Mouse (Mus musculus): ENCODE results near the gene Smco2.

Smco2 gene

GRCm38 (mm10) chr6:146850050-146850449, at the start of gene Smco2:
Gene Smco2 (plus strand): TSS chr6:146850104.
- DNase-seq (ENCODE audit: low read depth, low spot score), result no peak

GRCm38 (mm10) chr6:146809991-146810390, 39.9 kb upstream of the Smco2 start:
- no peak for DNase-seq (ENCODE audit: low read depth, low spot score)

GRCm38 (mm10) chr6:146813007-146813406, 36.9 kb upstream of the Smco2 start:
- DNase-seq (ENCODE audit: low read depth, low spot score), result no peak

GRCm38 (mm10) chr6:146820177-146820965, 29.5 kb upstream of the Smco2 start:
- DNase-seq (ENCODE audit: low read depth, low spot score), result no peak

GRCm38 (mm10) chr6:146821958-146822357, 27.9 kb upstream of the Smco2 start:
- DNase-seq (ENCODE audit: low read depth, low spot score), result no peak

GRCm38 (mm10) chr6:146824727-146825486, 25.0 kb upstream of the Smco2 start:
- no peak for DNase-seq (ENCODE audit: low read depth, low spot score)

GRCm38 (mm10) chr6:146825487-146825773, 24.5 kb upstream of the Smco2 start:
- no peak for DNase-seq (ENCODE audit: low read depth, low spot score)

GRCm38 (mm10) chr6:146831320-146831719, 18.6 kb upstream of the Smco2 start:
- DNase-seq (ENCODE audit: low read depth, low spot score), result no peak

- DNase-seq (ENCODE audit: low read depth, low spot score), result no peak
Measured at GRCm38 (mm10) chr6:146833485-146834314, 16.2 kb upstream of the Smco2 start.

- DNase-seq (ENCODE audit: low read depth, low spot score), result no peak
Measured at GRCm38 (mm10) chr6:146834342-146834741, 15.6 kb upstream of the Smco2 start.

GRCm38 (mm10) chr6:146835784-146836183, 14.1 kb upstream of the Smco2 start:
- DNase-seq (ENCODE audit: low read depth, low spot score), result no peak

- DNase-seq (ENCODE audit: low read depth, low spot score), result no peak
Measured at GRCm38 (mm10) chr6:146837316-146837715, 12.6 kb upstream of the Smco2 start.

GRCm38 (mm10) chr6:146838366-146838765, 11.5 kb upstream of the Smco2 start:
- DNase-seq (ENCODE audit: low read depth, low spot score), result no peak

GRCm38 (mm10) chr6:146838863-146839262, 11.0 kb upstream of the Smco2 start:
- no peak for DNase-seq (ENCODE audit: low read depth, low spot score)

GRCm38 (mm10) chr6:146844867-146845266, 5.0 kb upstream of the Smco2 start:
- no peak for DNase-seq (ENCODE audit: low read depth, low spot score)

- no peak for DNase-seq (ENCODE audit: low read depth, low spot score)
Measured at GRCm38 (mm10) chr6:146845347-146845746, 4.6 kb upstream of the Smco2 start.

- DNase-seq (ENCODE audit: low read depth, low spot score), result no peak
Measured at GRCm38 (mm10) chr6:146845961-146846750, 3.7 kb upstream of the Smco2 start.

- DNase-seq (ENCODE audit: low read depth, low spot score), result no peak
Measured at GRCm38 (mm10) chr6:146847402-146847801, 2.5 kb upstream of the Smco2 start.

GRCm38 (mm10) chr6:146848281-146848680, 1.6 kb upstream of the Smco2 start:
- DNase-seq (ENCODE audit: low read depth, low spot score), result no peak

- no peak for DNase-seq (ENCODE audit: low read depth, low spot score)
Measured at GRCm38 (mm10) chr6:146851916-146852315, 2.0 kb downstream of the Smco2 start.

GRCm38 (mm10) chr6:146852739-146853138, 2.8 kb downstream of the Smco2 start:
- no peak for DNase-seq (ENCODE audit: low read depth, low spot score)
